Mouse (Mus musculus) lung, embryonic 15.5 days (tissue): ENCODE results near the gene Arhgef3. TPM values are rescaled to one million over a fixed set of nuclear protein-coding genes. Genes with fewer than 3 reads are reported as not detected.
A peak's percentile ranks its signal among the peaks of the same experiment; 100 is the strongest.

ENCODE experiments used
- ATAC-seq: fragments of 200-750 bp; cut with Nextera tagmentation; 2 replicates; pipeline ENCODE4 v1.8.0; 2017; ENCODE audit warnings: moderate number of reproducible peaks, borderline replicate concordance; ENCODE audit not compliant: low FRiP score, low TSS enrichment; ENCODE audit errors: extremely low read depth
- H3K27ac ChIP-seq: fragments of 300-500 bp; sonication (generic); 2 replicates; pipeline ENCODE4 v1.5.1; 2015; ENCODE audit warnings: moderate library complexity, mild to moderate bottlenecking, inconsistent platforms
- H3K27me3 ChIP-seq: fragments of 300-500 bp; sonication (generic); 2 replicates; pipeline ENCODE4 v1.6.1; 2015; ENCODE audit warnings: inconsistent platforms
- H3K36me3 ChIP-seq: fragments of 300-500 bp; sonication (generic); 2 replicates; pipeline ENCODE4 v1.6.1; 2015; ENCODE audit warnings: inconsistent platforms
- H3K4me1 ChIP-seq: fragments of 300-500 bp; sonication (generic); 2 replicates; pipeline ENCODE4 v1.6.1; 2015; ENCODE audit warnings: inconsistent platforms
- H3K4me2 ChIP-seq: fragments of 300-500 bp; sonication (generic); 2 replicates; pipeline ENCODE4 v1.6.1; 2015; ENCODE audit warnings: inconsistent platforms, mild to moderate bottlenecking, moderate library complexity
- H3K4me3 ChIP-seq: fragments of 300-500 bp; sonication (generic); 2 replicates; pipeline ENCODE4 v1.5.1; 2015; ENCODE audit warnings: mild to moderate bottlenecking, inconsistent platforms
- H3K9ac ChIP-seq: fragments of 300-500 bp; sonication (generic); 2 replicates; pipeline ENCODE4 v1.6.1; 2015; ENCODE audit warnings: inconsistent platforms
- H3K9me3 ChIP-seq: fragments of 300-500 bp; sonication (generic); 2 replicates; pipeline ENCODE4 v1.6.1; 2016; ENCODE audit warnings: inconsistent platforms
- WGBS: fragments of 180-500 bp; shearing (Covaris S2); methylation state at CpG from one replicate; pipeline ENCODE4 v1.1.7; 2015; 5-methylcytosine and 5-hydroxymethylcytosine counted together
- polyA plus RNA-seq: library from polyadenylated mRNA; unstranded; fragments of >200 nt; fragmentation: Nextera tagmentation; extraction: Ambion mirVana; gene quantifications from 2 replicates; pipeline ENCODE4 v1.2.1, GENCODE M21; 2015

The Arhgef3 gene
- polyA plus RNA-seq, 1 experiment from 2014 or later: 10.9 TPM

- ATAC-seq: no peak
- H3K9ac ChIP-seq: no peak overlapping the region
- H3K4me1 ChIP-seq: no peaks in the 10 kb centered on the region
- no peak overlapping the region for H3K4me3 ChIP-seq
- H3K9me3 ChIP-seq: no peaks in the 10 kb centered on the region
- H3K4me2 ChIP-seq: no peak overlapping the region
- no peaks in the 10 kb centered on the region for H3K27me3 ChIP-seq
- H3K36me3 ChIP-seq: no peaks in the 10 kb centered on the region
- WGBS: 84% methylated on average over 5 of the region's 5 CpGs
- no peak overlapping the region for H3K27ac ChIP-seq
These were observed 268.7 kb downstream of the Arhgef3 start for GRCm38 (mm10) chr14:27383321-27383830.

GRCm38 (mm10) chr14:27384143-27384542 lies 269.4 kb downstream of the Arhgef3 start:
- 80% methylated on average over 4 of the region's 4 CpGs for WGBS
- H3K4me2 ChIP-seq: no peak overlapping the region
- no peaks in the 10 kb centered on the region for H3K36me3 ChIP-seq
- no peaks in the 10 kb centered on the region for H3K4me1 ChIP-seq
- H3K27ac ChIP-seq: no peak overlapping the region
- no peak overlapping the region for H3K9ac ChIP-seq
- no peak overlapping the region for H3K4me3 ChIP-seq
- H3K27me3 ChIP-seq: no peaks in the 10 kb centered on the region
- ATAC-seq: no peak
- no peaks in the 10 kb centered on the region for H3K9me3 ChIP-seq

- H3K4me3 ChIP-seq: no peak overlapping the region
- 0 out of 2 replicates have a peak overlapping the region, but pooled peaks have one; percentile 47 for H3K27ac ChIP-seq
- no peaks in the 10 kb centered on the region for H3K36me3 ChIP-seq
- H3K4me2 ChIP-seq: no peak overlapping the region
- no peak for ATAC-seq
- H3K4me1 ChIP-seq: no peaks in the 10 kb centered on the region
- no peaks in the 10 kb centered on the region for H3K9me3 ChIP-seq
- H3K27me3 ChIP-seq: no peaks in the 10 kb centered on the region
- no peak overlapping the region for H3K9ac ChIP-seq
These were observed 273.9 kb downstream of the Arhgef3 start for GRCm38 (mm10) chr14:27388616-27389015.

GRCm38 (mm10) chr14:27389722-27390121 lies 275.0 kb downstream of the Arhgef3 start:
- H3K27ac ChIP-seq: no peak overlapping the region
- no peak overlapping the region for H3K4me2 ChIP-seq
- no peak for ATAC-seq
- H3K36me3 ChIP-seq: no peaks in the 10 kb centered on the region
- 71% methylated on average over 2 of the region's 2 CpGs for WGBS
- H3K4me3 ChIP-seq: no peak overlapping the region
- H3K27me3 ChIP-seq: no peaks in the 10 kb centered on the region
- no peaks in the 10 kb centered on the region for H3K9me3 ChIP-seq
- H3K4me1 ChIP-seq: no peaks in the 10 kb centered on the region
- H3K9ac ChIP-seq: no peak overlapping the region

GRCm38 (mm10) chr14:27390663-27391062 lies 276.0 kb downstream of the Arhgef3 start:
- Histone ChIP-seq H3K27ac (no peak overlapping the region), H3K9ac (no peak overlapping the region), H3K4me1 (no peaks in the 10 kb centered on the region), H3K4me3 (no peak overlapping the region), H3K27me3 (no peaks in the 10 kb centered on the region), H3K36me3 (no peaks in the 10 kb centered on the region), H3K4me2 (no peak overlapping the region), H3K9me3 (no peaks in the 10 kb centered on the region)
- 71% methylated on average over 7 of the region's 7 CpGs for WGBS
- ATAC-seq: no peak

GRCm38 (mm10) chr14:27391776-27392308 lies 277.1 kb downstream of the Arhgef3 start:
- Histone ChIP-seq H3K27ac (no peak overlapping the region), H3K4me2 (no peak overlapping the region), H3K36me3 (no peaks in the 10 kb centered on the region), H3K9me3 (no peaks in the 10 kb centered on the region), H3K27me3 (no peaks in the 10 kb centered on the region), H3K4me1 (no peaks in the 10 kb centered on the region), H3K9ac (no peak overlapping the region), H3K4me3 (no peak overlapping the region)
- ATAC-seq: no peak
- 64% methylated on average over 9 of the region's 9 CpGs for WGBS

GRCm38 (mm10) chr14:27392660-27393059 lies 278.0 kb downstream of the Arhgef3 start:
- no peaks in the 10 kb centered on the region for H3K27me3 ChIP-seq
- H3K4me3 ChIP-seq: no peak overlapping the region
- no peaks in the 10 kb centered on the region for H3K36me3 ChIP-seq
- H3K27ac ChIP-seq: no peak overlapping the region
- no peak for ATAC-seq
- no peaks in the 10 kb centered on the region for H3K9me3 ChIP-seq
- no peak overlapping the region for H3K4me2 ChIP-seq
- WGBS: 94% methylated on average over 2 of the region's 2 CpGs
- no peaks in the 10 kb centered on the region for H3K4me1 ChIP-seq
- no peak overlapping the region for H3K9ac ChIP-seq

- H3K4me3 ChIP-seq: no peak overlapping the region
- H3K4me1 ChIP-seq: no peaks in the 10 kb centered on the region
- no peak overlapping the region for H3K27ac ChIP-seq
- H3K9ac ChIP-seq: no peak overlapping the region
- no peak overlapping the region for H3K4me2 ChIP-seq
- WGBS: 50% methylated on average over 10 of the region's 10 CpGs
- no peaks in the 10 kb centered on the region for H3K27me3 ChIP-seq
- H3K36me3 ChIP-seq: no peaks in the 10 kb centered on the region
- no peak for ATAC-seq
- H3K9me3 ChIP-seq: no peaks in the 10 kb centered on the region
These were observed 279.1 kb downstream of the Arhgef3 start for GRCm38 (mm10) chr14:27393806-27394205.

- Histone ChIP-seq H3K4me1 (no peaks in the 10 kb centered on the region; the same call in 1 of the 2 replicates), H3K27me3 (no peaks in the 10 kb centered on the region), H3K36me3 (no peaks in the 10 kb centered on the region), H3K4me3 (no peak overlapping the region), H3K9ac (no peak overlapping the region), H3K4me2 (no peak overlapping the region), H3K9me3 (no peaks in the 10 kb centered on the region), H3K27ac (no peak overlapping the region)
- no peak for ATAC-seq
- WGBS: 63% methylated on average over 7 of the region's 7 CpGs
These were observed 281.7 kb downstream of the Arhgef3 start for GRCm38 (mm10) chr14:27396424-27396823.

GRCm38 (mm10) chr14:27397526-27397925 lies 282.8 kb downstream of the Arhgef3 start:
- no peak for ATAC-seq
- Histone ChIP-seq H3K4me2 (no peak overlapping the region), H3K27ac (no peak overlapping the region), H3K4me1 (peaks cover 10% of the 10 kb centered on the region), H3K27me3 (no peaks in the 10 kb centered on the region), H3K36me3 (no peaks in the 10 kb centered on the region), H3K4me3 (no peak overlapping the region), H3K9ac (no peak overlapping the region), H3K9me3 (no peaks in the 10 kb centered on the region)
- WGBS: 83% methylated on average over 6 of the region's 6 CpGs

- 56% methylated on average over 6 of the region's 6 CpGs for WGBS
- H3K27ac ChIP-seq: no peak overlapping the region
- peaks cover 15% of the 10 kb centered on the region for H3K4me1 ChIP-seq
- H3K27me3 ChIP-seq: no peaks in the 10 kb centered on the region
- H3K36me3 ChIP-seq: no peaks in the 10 kb centered on the region
- H3K9ac ChIP-seq: no peak overlapping the region
- no peak for ATAC-seq
- no peak overlapping the region for H3K4me3 ChIP-seq
- H3K4me2 ChIP-seq: no peak overlapping the region
- no peaks in the 10 kb centered on the region for H3K9me3 ChIP-seq
These were observed 285.8 kb downstream of the Arhgef3 start for GRCm38 (mm10) chr14:27400495-27400894.

GRCm38 (mm10) chr14:27401717-27402278 lies 287.1 kb downstream of the Arhgef3 start:
- no peaks in the 10 kb centered on the region for H3K27me3 ChIP-seq
- 33% methylated on average over 12 of the region's 12 CpGs for WGBS
- peaks cover 15% of the 10 kb centered on the region for H3K4me1 ChIP-seq
- no peak overlapping the region for H3K9ac ChIP-seq
- H3K9me3 ChIP-seq: no peaks in the 10 kb centered on the region
- no peak overlapping the region for H3K4me3 ChIP-seq
- H3K36me3 ChIP-seq: no peaks in the 10 kb centered on the region
- H3K27ac ChIP-seq: peak overlapping the region; percentile 68
- peak; percentile 62 for ATAC-seq
- no peak overlapping the region for H3K4me2 ChIP-seq
